Mouse (Mus musculus) hindbrain, embryonic 15.5 days (tissue): ENCODE results near the gene Olfr790. TPM values are rescaled to one million over a fixed set of nuclear protein-coding genes. Genes with fewer than 3 reads are reported as not detected.

Source experiments
- ATAC-seq: fragments of 200-750 bp; cut with Nextera tagmentation; 2 replicates; pipeline ENCODE4 v1.8.0; 2017; ENCODE audit warnings: low read depth, moderate number of reproducible peaks, moderate TSS enrichment; ENCODE audit not compliant: low FRiP score
- H3K27ac ChIP-seq: fragments of 300-500 bp; sonication (generic); replicated peaks from 2 replicates; pipeline ENCODE4 v1.5.1; 2015; ENCODE audit warnings: mild to moderate bottlenecking, inconsistent platforms
- H3K27me3 ChIP-seq: fragments of 300-500 bp; sonication (generic); 2 replicates; pipeline ENCODE4 v1.6.1; 2015; ENCODE audit warnings: control low read depth, inconsistent platforms
- H3K36me3 ChIP-seq: fragments of 300-500 bp; sonication (generic); 2 replicates; pipeline ENCODE4 v1.6.1; 2015; ENCODE audit warnings: control low read depth, inconsistent platforms
- H3K4me1 ChIP-seq: fragments of 300-500 bp; sonication (generic); replicated peaks from 2 replicates; pipeline ENCODE4 v1.6.1; 2015; ENCODE audit warnings: control low read depth, inconsistent platforms
- H3K4me2 ChIP-seq: fragments of 300-500 bp; sonication (generic); 2 replicates; pipeline ENCODE4 v1.6.1; 2015; ENCODE audit warnings: moderate library complexity, mild to moderate bottlenecking, inconsistent platforms
- H3K4me3 ChIP-seq: fragments of 300-500 bp; sonication (generic); 2 replicates; pipeline ENCODE4 v1.5.1; 2015; ENCODE audit warnings: mild to moderate bottlenecking, inconsistent platforms
- H3K9ac ChIP-seq: fragments of 300-500 bp; sonication (generic); 2 replicates; pipeline ENCODE4 v1.6.1; 2015; ENCODE audit warnings: inconsistent platforms
- H3K9me3 ChIP-seq: fragments of 300-500 bp; sonication (generic); 2 replicates; pipeline ENCODE4 v1.6.1; 2016; ENCODE audit warnings: control low read depth, inconsistent platforms
- WGBS: fragments of 180-500 bp; shearing (Covaris S2); methylation state at CpG from one replicate; pipeline ENCODE4 v1.1.7; 2015; 5-methylcytosine and 5-hydroxymethylcytosine counted together
- polyA plus RNA-seq: library from polyadenylated mRNA; unstranded; fragments of >200 nt; fragmentation: Nextera tagmentation; extraction: Ambion mirVana; gene quantifications from 2 replicates; pipeline ENCODE4 v1.2.1, GENCODE M21; 2015

Gene Olfr790
- polyA plus RNA-seq = not detected in 2 replicates

DNA sequence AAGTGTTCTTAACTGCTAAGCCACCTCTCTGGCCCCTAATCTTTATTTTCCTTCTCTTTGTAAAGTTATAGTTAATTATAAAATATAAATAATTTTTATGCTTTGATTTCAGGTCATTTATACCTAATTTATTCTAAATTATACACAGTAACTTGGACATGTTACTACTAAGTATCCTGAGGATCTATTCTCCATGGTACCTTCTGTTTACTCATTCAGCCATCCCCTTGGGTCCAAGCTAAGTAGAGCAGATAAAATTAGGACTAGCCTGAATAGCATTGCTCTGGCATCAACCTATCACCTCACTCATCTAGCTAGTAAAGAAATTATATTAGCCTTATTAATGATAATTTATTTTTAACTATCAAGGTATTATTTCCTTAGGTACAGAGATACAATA, at the start of gene Olfr790:
Olfr790 (plus strand) TSS at position 301 of the 400 bp plus-strand sequence.
- no peak for ATAC-seq
- Histone ChIP-seq H3K9ac (no peak within 1 kb of the TSS), H3K4me2 (no peak within 1 kb of the TSS), H3K9me3 (no peaks in the 10 kb centered on the region), H3K27me3 (no peaks in the 10 kb centered on the region), H3K36me3 (no peaks in the 10 kb centered on the region), H3K4me3 (no peak within 1 kb of the TSS), H3K27ac (no peak within 1 kb of the TSS), H3K4me1 (no peaks in the 10 kb centered on the region)

DNA sequence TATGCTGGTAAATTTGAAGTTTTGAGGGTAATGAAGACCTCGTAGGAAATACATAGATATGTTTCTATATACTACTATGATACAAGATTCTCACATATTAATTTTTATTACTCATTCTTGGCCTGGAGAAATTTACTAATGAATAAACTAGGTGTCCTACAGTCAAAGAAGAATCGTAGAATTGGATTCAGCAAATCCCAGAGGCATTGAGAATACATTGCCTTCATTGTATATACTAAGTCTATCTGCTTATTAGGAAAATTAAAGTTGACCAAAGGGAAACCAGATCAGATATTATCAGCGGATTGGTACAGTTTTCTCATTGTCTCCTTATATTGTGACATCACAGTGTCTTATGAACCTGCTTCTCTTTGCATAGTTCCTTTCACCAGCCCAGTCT, 36.7 kb upstream of the Olfr790 start, which contains the start of gene Olfr787:
Olfr787 (plus strand) TSS at position 301 of the 400 bp plus-strand sequence.
- WGBS = 87% methylated on average over 3 of the region's 3 CpGs

DNA sequence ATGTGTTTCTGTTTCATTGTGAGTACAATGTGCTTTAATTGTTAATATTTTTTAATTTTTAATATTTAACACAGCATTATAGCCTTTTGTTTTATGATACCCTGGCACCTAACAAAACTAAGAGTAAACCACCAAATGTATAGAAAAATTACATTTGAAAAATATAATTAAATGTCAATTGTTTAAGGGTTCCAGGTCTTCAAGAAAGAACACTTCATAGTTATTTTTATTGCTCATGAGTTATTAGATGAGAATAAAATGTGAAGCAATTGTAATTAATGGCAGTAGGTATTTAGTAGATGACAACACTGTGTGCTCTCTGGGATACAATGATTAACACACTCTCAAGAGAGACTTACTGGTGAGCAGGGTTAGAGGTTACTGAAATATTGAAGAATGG, 27.6 kb upstream of the Olfr790 start, which contains the start of gene Olfr788:
Olfr788 (plus strand) TSS at position 301 of the 400 bp plus-strand sequence.
- no peaks in the 10 kb centered on the region for H3K9me3 ChIP-seq
- no peaks in the 10 kb centered on the region for H3K27me3 ChIP-seq
- no peak within 1 kb of the TSS for H3K4me3 ChIP-seq
- H3K4me1 ChIP-seq = no peaks in the 10 kb centered on the region
- no peak for ATAC-seq
- no peak within 1 kb of the TSS for H3K27ac ChIP-seq
- no peaks in the 10 kb centered on the region for H3K36me3 ChIP-seq
- no peak within 1 kb of the TSS for H3K9ac ChIP-seq
- no peak within 1 kb of the TSS for H3K4me2 ChIP-seq

More for the DNA sequence above, 36.7 kb upstream of the Olfr790 start, which contains the start of gene Olfr787:
- H3K4me3 ChIP-seq = no peak within 1 kb of the TSS
- no peak for ATAC-seq
- H3K4me1 ChIP-seq = no peaks in the 10 kb centered on the region
- H3K36me3 ChIP-seq = no peaks in the 10 kb centered on the region
- no peak within 1 kb of the TSS for H3K27ac ChIP-seq
- H3K27me3 ChIP-seq = no peaks in the 10 kb centered on the region
- no peak within 1 kb of the TSS for H3K4me2 ChIP-seq
- H3K9me3 ChIP-seq = no peaks in the 10 kb centered on the region
- H3K9ac ChIP-seq = no peak within 1 kb of the TSS

DNA sequence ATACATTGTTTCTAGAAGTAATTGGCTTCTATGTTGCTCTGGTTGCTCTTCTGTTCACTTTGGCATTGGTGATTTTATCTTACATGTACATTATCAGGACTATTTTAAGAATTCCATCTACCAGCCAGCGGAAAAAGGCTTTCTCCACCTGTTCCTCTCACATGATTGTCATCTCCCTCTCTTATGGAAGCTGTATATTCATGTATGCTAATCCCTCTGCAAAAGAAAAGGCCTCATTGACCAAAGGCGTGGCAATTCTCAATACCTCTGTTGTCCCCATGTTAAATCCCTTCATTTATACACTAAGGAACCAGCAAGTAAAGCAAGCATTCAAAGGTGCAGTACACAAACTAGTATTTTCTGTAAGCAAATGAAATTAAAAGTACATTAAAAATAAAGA, 25.0 kb upstream of the Olfr790 start:
- Histone ChIP-seq H3K9me3 (no peaks in the 10 kb centered on the region), H3K4me1 (no peaks in the 10 kb centered on the region), H3K9ac (no peak overlapping the region), H3K27me3 (no peaks in the 10 kb centered on the region), H3K27ac (no peak overlapping the region), H3K4me2 (no peak overlapping the region), H3K4me3 (no peak overlapping the region), H3K36me3 (no peaks in the 10 kb centered on the region)
- WGBS = 71% methylated on average over 2 of the region's 2 CpGs
- no peak for ATAC-seq

DNA sequence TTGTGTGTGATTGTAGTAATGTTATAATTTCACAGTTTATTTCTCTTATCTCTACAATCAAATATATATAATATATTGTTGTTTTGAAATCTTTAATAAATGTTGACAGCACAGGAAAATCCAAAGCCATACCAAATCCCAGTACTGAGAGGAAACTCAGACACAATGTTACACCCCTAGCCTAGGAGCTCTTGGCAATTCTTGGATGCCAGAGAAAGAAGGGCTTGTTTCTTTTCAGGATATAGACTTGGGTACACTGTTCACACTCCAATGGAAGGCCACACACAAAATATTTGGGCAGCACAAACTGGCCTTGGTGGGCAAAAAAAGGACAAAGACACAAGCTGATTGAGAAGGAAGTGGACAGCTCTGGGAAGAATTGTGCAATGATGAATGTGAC, 24.6 kb upstream of the Olfr790 start:
- ATAC-seq = no peak
- Histone ChIP-seq H3K27me3 (no peaks in the 10 kb centered on the region), H3K36me3 (no peaks in the 10 kb centered on the region), H3K27ac (no peak overlapping the region), H3K9me3 (no peaks in the 10 kb centered on the region), H3K4me1 (no peaks in the 10 kb centered on the region), H3K9ac (no peak overlapping the region), H3K4me2 (no peak overlapping the region), H3K4me3 (no peak overlapping the region)

DNA sequence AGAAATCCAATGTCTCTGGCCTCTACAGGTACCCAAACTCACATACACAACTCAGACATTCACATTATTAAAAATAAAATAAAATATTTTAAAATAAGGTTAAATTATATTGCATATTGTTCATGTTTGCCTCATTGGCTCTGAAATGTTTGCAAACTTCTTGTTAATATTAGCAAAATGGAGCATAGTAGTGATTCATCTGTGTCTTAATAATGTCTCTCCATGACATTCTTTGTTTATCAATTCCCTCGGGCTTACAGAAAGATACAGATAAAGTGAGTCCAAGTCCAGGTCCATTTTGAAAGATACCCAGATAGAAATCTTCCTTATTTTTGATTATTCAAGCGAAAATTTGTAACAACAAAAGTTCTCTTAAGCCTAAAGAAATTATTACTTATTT, 13.8 kb upstream of the Olfr790 start, which contains the start of gene Olfr789:
Olfr789 (plus strand) TSS at position 301 of the 400 bp plus-strand sequence.
- no peaks in the 10 kb centered on the region for H3K36me3 ChIP-seq
- 72% methylated on average over 2 of the region's 2 CpGs for WGBS
- ATAC-seq = no peak
- no peaks in the 10 kb centered on the region for H3K4me1 ChIP-seq
- H3K9me3 ChIP-seq = no peaks in the 10 kb centered on the region
- H3K4me2 ChIP-seq = no peak within 1 kb of the TSS
- no peaks in the 10 kb centered on the region for H3K27me3 ChIP-seq
- no peak within 1 kb of the TSS for H3K9ac ChIP-seq
- no peak within 1 kb of the TSS for H3K4me3 ChIP-seq
- no peak within 1 kb of the TSS for H3K27ac ChIP-seq

DNA sequence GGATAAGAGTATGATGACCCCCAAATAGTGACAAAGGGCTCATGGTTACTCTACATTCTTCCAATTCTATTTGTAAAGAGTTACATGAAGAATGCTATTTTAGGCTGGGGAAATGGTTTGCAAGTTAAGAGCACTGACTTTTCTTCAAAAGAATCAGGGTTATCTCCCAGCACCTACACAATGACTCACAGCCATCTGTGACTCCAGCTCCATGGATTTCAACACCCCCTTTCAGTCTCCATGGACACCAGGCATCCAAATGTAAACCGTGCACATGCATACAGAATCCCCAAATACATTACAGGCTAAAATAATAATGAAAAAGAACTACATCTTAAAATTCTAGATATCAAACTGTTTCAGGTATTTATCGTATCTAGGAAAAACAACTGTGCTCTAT, 8.2 kb upstream of the Olfr790 start:
- H3K9ac ChIP-seq = no peak overlapping the region
- no peak for ATAC-seq

DNA sequence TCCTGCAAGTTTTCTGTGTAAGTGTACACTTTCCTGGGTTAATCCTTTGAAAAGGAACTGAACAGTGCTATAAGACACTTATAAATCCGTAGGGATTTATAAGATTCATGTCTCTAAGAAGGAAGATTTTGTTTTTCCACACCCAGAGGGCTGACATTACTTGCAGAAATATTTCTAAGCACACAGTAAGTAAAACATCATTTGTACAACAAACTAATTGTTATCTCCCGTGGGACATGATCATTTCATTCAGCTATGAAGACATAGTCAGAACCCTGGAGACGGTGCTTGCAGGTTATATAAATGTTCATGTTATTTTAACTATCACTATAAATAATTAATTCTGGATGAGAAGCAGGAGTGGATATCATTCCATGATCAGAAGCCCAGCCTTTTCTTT, 23.2 kb downstream of the Olfr790 start, which contains the start of gene Olfr791:
Olfr791 (plus strand) TSS at position 301 of the 400 bp plus-strand sequence.
- Histone ChIP-seq H3K27ac (no peak within 1 kb of the TSS), H3K4me2 (no peak within 1 kb of the TSS), H3K9ac (no peak within 1 kb of the TSS), H3K9me3 (no peaks in the 10 kb centered on the region), H3K4me1 (no peaks in the 10 kb centered on the region), H3K27me3 (no peaks in the 10 kb centered on the region), H3K4me3 (no peak within 1 kb of the TSS), H3K36me3 (no peaks in the 10 kb centered on the region)
- ATAC-seq = no peak
- 71% methylated on average over 3 of the region's 3 CpGs for WGBS

More for the DNA sequence above, 8.2 kb upstream of the Olfr790 start:
- WGBS = 87% methylated on average over 2 of the region's 2 CpGs
- H3K4me1 ChIP-seq = no peaks in the 10 kb centered on the region
- no peak overlapping the region for H3K4me3 ChIP-seq
- H3K36me3 ChIP-seq = no peaks in the 10 kb centered on the region
- H3K27me3 ChIP-seq = no peaks in the 10 kb centered on the region
- no peaks in the 10 kb centered on the region for H3K9me3 ChIP-seq
- H3K4me2 ChIP-seq = no peak overlapping the region
- H3K27ac ChIP-seq = no peak overlapping the region

DNA sequence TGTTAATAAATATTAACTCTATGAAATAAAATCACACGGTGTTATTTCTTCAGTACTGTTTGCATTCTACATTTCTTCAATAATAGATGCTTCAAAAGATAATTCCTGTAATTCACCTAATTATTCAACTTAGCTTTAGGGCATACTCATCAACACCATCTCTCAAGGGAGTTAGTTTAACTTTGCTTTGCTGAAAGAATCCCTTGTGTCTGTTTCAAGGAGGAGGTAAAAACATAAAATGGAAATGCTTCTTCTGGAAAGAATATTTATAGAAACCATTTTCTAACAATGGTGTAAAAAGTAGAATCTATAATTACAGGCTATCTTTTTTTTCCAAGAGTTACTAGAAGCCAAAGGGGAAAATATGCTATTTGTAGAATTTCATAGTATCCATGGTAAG, 40.6 kb downstream of the Olfr790 start, which contains the start of gene Olfr792:
Olfr792 (plus strand) TSS at position 301 of the 400 bp plus-strand sequence.
- Histone ChIP-seq H3K27me3 (no peaks in the 10 kb centered on the region), H3K4me2 (no peak within 1 kb of the TSS), H3K9ac (no peak within 1 kb of the TSS), H3K9me3 (no peaks in the 10 kb centered on the region), H3K36me3 (no peaks in the 10 kb centered on the region), H3K4me3 (no peak within 1 kb of the TSS), H3K4me1 (no peaks in the 10 kb centered on the region), H3K27ac (no peak within 1 kb of the TSS)
- WGBS = 60% methylated on average over 1 of the region's 1 CpGs
- ATAC-seq = no peak

DNA sequence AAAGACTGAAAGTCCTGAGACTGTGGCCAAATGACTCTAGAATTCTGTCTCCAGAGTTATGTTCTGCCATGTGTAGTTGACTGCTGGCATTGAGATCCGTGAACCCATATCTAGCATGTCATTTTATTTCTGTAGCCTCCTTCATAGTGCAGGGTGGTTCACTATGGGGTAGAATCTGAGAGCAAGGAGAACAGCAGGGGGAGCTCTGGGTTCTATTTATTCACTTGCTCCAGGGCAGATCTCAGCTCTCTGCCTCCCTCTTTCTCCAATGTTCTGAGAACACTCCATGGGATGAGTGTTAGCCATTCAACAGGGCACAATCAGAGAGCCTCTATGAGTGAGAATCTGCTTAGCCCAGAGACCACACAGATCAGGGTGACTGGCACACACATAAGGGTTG, 51.1 kb downstream of the Olfr790 start:
- ATAC-seq = no peak
- H3K9ac ChIP-seq = no peak overlapping the region

More for the DNA sequence above, 51.1 kb downstream of the Olfr790 start:
- Histone ChIP-seq H3K4me2 (no peak overlapping the region), H3K4me1 (no peaks in the 10 kb centered on the region), H3K27me3 (no peaks in the 10 kb centered on the region), H3K9me3 (no peaks in the 10 kb centered on the region), H3K36me3 (no peaks in the 10 kb centered on the region), H3K4me3 (no peak overlapping the region), H3K27ac (no peak overlapping the region)
- WGBS = 65% methylated on average over 1 of the region's 1 CpGs

Other genes with a start within 250 kb of the Olfr790 start
- gene Olfr776, start 239.4 kb upstream of the Olfr790 start, polyA plus RNA-seq = not detected in 2 replicates
- not detected in 2 replicates for gene Olfr777, start 227.0 kb upstream of the Olfr790 start, polyA plus RNA-seq
- not detected in 2 replicates for gene Olfr780, start 180.4 kb upstream of the Olfr790 start, polyA plus RNA-seq
- gene Olfr781, start 169.6 kb upstream of the Olfr790 start, polyA plus RNA-seq = not detected in 2 replicates
- gene Olfr782, start 149.6 kb upstream of the Olfr790 start, polyA plus RNA-seq = not detected in 2 replicates
- gene Olfr784, start 114.4 kb upstream of the Olfr790 start, polyA plus RNA-seq = 0.13 and 0.16 TPM in 2 replicates
- gene Olfr785, start 93.1 kb upstream of the Olfr790 start, polyA plus RNA-seq = not detected in 2 replicates
- gene Olfr786, start 71.2 kb upstream of the Olfr790 start, polyA plus RNA-seq = not detected in 2 replicates
- gene Olfr787, start 36.6 kb upstream of the Olfr790 start, polyA plus RNA-seq = not detected in 2 replicates
- not detected in 2 replicates for gene Olfr788, start 27.5 kb upstream of the Olfr790 start, polyA plus RNA-seq
- not detected in 2 replicates for gene Olfr789, start 13.7 kb upstream of the Olfr790 start, polyA plus RNA-seq
- gene Olfr791, start 23.3 kb downstream of the Olfr790 start, polyA plus RNA-seq = not detected in 2 replicates
- not detected in 2 replicates for gene Olfr792, start 40.7 kb downstream of the Olfr790 start, polyA plus RNA-seq
- not detected in 2 replicates for gene Olfr794, start 69.2 kb downstream of the Olfr790 start, polyA plus RNA-seq
- not detected in 2 replicates for gene Olfr796, start 114.1 kb downstream of the Olfr790 start, polyA plus RNA-seq
- gene Olfr798, start 129.4 kb downstream of the Olfr790 start, polyA plus RNA-seq = not detected in 2 replicates
- gene Olfr799, start 139.0 kb downstream of the Olfr790 start, polyA plus RNA-seq = not detected in 2 replicates
- not detected in 2 replicates for gene Olfr800, start 159.2 kb downstream of the Olfr790 start, polyA plus RNA-seq
- not detected in 2 replicates for gene Olfr801, start 175.4 kb downstream of the Olfr790 start, polyA plus RNA-seq
- gene Olfr802, start 189.7 kb downstream of the Olfr790 start, polyA plus RNA-seq = 0.04 TPM in 1 of 2 replicates, not detected in the other
- gene Olfr803, start 195.8 kb downstream of the Olfr790 start, polyA plus RNA-seq = not detected in 2 replicates
- not detected in 2 replicates for gene Olfr804, start 204.7 kb downstream of the Olfr790 start, polyA plus RNA-seq
- gene Olfr805, start 230.9 kb downstream of the Olfr790 start, polyA plus RNA-seq = not detected in 2 replicates
- not detected in 2 replicates for gene Olfr806, start 243.4 kb downstream of the Olfr790 start, polyA plus RNA-seq